Mouse (Mus musculus): ENCODE results near the gene Slc7a4. TPM values are rescaled to one million over a fixed set of nuclear protein-coding genes. Genes with fewer than 3 reads are reported as not detected.

Gene Slc7a4
- polyA plus RNA-seq, 1 experiment from 2014 or later, result 53.9 TPM

GRCm38 (mm10) chr16:17529981-17530586, 52.9 kb downstream of the Slc7a4 start:
- Histone ChIP-seq H3K27me3 (replicated peaks; ENCODE audit: control insufficient read depth, insufficient read depth, low read length) (no peaks in the 10 kb centered on the region), H3K36me3 (ENCODE audit: control insufficient read depth, insufficient read depth, low read length) (peaks cover 25% of the 10 kb centered on the region), H3K4me2 (ENCODE audit: low read length) (peak overlapping the region; percentile 71), H3K4me3 (ENCODE audit: low read length) (peak overlapping the region; percentile 65), H3K4me1 (ENCODE audit: control insufficient read depth, insufficient read depth, low read depth, low read length) (peaks cover 15% of the 10 kb centered on the region), H3K27ac (ENCODE audit: low read depth, low read length) (peak overlapping the region; percentile 98), H3K9me3 (ENCODE audit: control insufficient read depth, low read length) (no peaks in the 10 kb centered on the region), H3K9ac (ENCODE audit: low read depth, low read length) (peak overlapping the region; percentile 83)
- 19% methylated on average over 17 of the region's 17 CpGs for WGBS
- ATAC-seq, result peak; percentile 1; the same call in 1 of the 2 replicates

DNA sequence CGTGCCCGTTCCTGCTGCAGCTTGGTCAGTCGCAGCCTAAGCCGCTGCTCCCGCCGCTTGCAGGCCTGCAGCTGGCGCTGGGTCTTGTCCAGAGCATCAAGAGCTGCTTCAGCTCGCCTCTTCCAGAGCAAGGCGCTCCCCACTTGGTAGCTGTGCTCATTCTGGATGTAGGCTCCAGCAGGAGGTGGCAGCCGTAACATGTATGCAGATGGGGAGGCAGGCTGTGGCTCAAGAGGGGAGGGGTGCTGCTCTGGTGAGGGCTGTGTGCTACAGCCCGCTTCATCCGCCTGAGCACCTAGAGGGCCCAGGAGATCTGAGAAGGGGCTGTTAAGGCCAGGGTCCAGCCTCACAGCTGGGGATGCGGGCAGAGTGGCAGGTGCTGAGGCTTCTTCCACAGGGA, 54.7 kb downstream of the Slc7a4 start:
- ATAC-seq, result no peak

DNA sequence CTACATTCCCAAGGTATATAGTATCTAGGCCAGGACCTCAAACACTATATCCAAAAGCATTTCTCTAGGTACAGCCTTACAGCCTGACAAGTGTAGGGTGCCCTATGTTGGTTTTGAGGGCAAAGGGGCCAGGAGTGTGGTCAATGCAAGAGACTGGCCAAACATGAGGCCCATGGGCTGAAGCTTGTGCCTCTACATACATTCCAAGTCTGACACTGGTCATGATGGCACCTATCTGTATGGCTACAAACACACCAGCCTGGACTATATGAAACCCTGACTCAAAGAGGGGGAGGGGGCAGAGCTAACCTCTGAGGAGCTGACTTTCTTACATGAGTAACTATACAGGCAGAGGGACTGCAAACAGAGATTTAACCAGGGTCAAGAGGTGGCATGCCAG, 55.4 kb downstream of the Slc7a4 start:
- Histone ChIP-seq H3K4me3 (ENCODE audit: low read length) (no peak overlapping the region), H3K4me2 (ENCODE audit: low read length) (no peak overlapping the region), H3K27ac (ENCODE audit: low read depth, low read length) (no peak overlapping the region), H3K36me3 (ENCODE audit: control insufficient read depth, insufficient read depth, low read length) (peaks cover 40% of the 10 kb centered on the region), H3K27me3 (replicated peaks; ENCODE audit: control insufficient read depth, insufficient read depth, low read length) (no peaks in the 10 kb centered on the region), H3K9me3 (ENCODE audit: control insufficient read depth, low read length) (no peaks in the 10 kb centered on the region), H3K9ac (ENCODE audit: low read depth, low read length) (no peak overlapping the region), H3K4me1 (ENCODE audit: control insufficient read depth, insufficient read depth, low read depth, low read length) (peaks cover 15% of the 10 kb centered on the region)
- ATAC-seq, result no peak

More for the DNA sequence above, 54.7 kb downstream of the Slc7a4 start:
- H3K36me3 ChIP-seq (ENCODE audit: control insufficient read depth, insufficient read depth, low read length), result peaks cover 33% of the 10 kb centered on the region
- H3K27me3 ChIP-seq (replicated peaks; ENCODE audit: control insufficient read depth, insufficient read depth, low read length), result no peaks in the 10 kb centered on the region
- peaks cover 15% of the 10 kb centered on the region for H3K4me1 ChIP-seq (ENCODE audit: control insufficient read depth, insufficient read depth, low read depth, low read length)
- 83% methylated on average over 13 of the region's 13 CpGs for WGBS
- H3K27ac ChIP-seq (ENCODE audit: low read depth, low read length), result no peak overlapping the region
- no peaks in the 10 kb centered on the region for H3K9me3 ChIP-seq (ENCODE audit: control insufficient read depth, low read length)
- no peak overlapping the region for H3K9ac ChIP-seq (ENCODE audit: low read depth, low read length)
- no peak overlapping the region for H3K4me3 ChIP-seq (ENCODE audit: low read length)
- no peak overlapping the region for H3K4me2 ChIP-seq (ENCODE audit: low read length)

DNA sequence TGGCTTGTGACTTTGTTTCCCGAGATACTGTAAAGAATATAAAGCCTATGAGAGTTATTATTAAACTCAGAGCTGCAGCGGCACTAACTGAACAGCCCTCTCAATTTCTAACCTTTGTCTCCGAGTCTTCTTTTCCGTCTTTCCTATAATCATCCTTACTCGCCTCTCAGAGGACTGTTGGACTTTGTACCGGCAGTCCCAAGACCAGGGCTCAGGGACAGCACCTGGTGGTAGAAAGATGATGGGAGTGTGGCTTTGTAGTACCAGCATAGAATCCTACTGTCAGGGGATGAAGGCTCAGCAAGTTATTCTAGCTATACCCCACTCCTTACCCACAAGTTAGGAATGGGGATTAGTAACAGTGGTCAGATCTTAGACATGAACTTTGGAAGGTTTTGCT, 56.8 kb downstream of the Slc7a4 start:
- no peak overlapping the region for H3K4me3 ChIP-seq (ENCODE audit: low read length)
- H3K27ac ChIP-seq (ENCODE audit: low read depth, low read length), result no peak overlapping the region
- H3K27me3 ChIP-seq (replicated peaks; ENCODE audit: control insufficient read depth, insufficient read depth, low read length), result no peaks in the 10 kb centered on the region
- H3K9ac ChIP-seq (ENCODE audit: low read depth, low read length), result no peak overlapping the region
- peaks cover 7% of the 10 kb centered on the region for H3K4me1 ChIP-seq (ENCODE audit: control insufficient read depth, insufficient read depth, low read depth, low read length)
- 95% methylated on average over 6 of the region's 6 CpGs for WGBS
- peaks cover 46% of the 10 kb centered on the region for H3K36me3 ChIP-seq (ENCODE audit: control insufficient read depth, insufficient read depth, low read length)
- H3K4me2 ChIP-seq (ENCODE audit: low read length), result no peak overlapping the region
- no peak for ATAC-seq
- H3K9me3 ChIP-seq (ENCODE audit: control insufficient read depth, low read length), result no peaks in the 10 kb centered on the region

- Histone ChIP-seq H3K4me2 (ENCODE audit: low read length) (no peak overlapping the region), H3K27ac (ENCODE audit: low read depth, low read length) (no peak overlapping the region), H3K4me1 (ENCODE audit: control insufficient read depth, insufficient read depth, low read depth, low read length) (peaks cover 7% of the 10 kb centered on the region), H3K9ac (ENCODE audit: low read depth, low read length) (no peak overlapping the region), H3K27me3 (replicated peaks; ENCODE audit: control insufficient read depth, insufficient read depth, low read length) (no peaks in the 10 kb centered on the region), H3K4me3 (ENCODE audit: low read length) (no peak overlapping the region), H3K9me3 (ENCODE audit: control insufficient read depth, low read length) (no peaks in the 10 kb centered on the region), H3K36me3 (ENCODE audit: control insufficient read depth, insufficient read depth, low read length) (peaks cover 50% of the 10 kb centered on the region)
- 81% methylated on average over 3 of the region's 3 CpGs for WGBS
- no peak for ATAC-seq
Observed at GRCm38 (mm10) chr16:17525524-17525923, 57.5 kb downstream of the Slc7a4 start.

DNA sequence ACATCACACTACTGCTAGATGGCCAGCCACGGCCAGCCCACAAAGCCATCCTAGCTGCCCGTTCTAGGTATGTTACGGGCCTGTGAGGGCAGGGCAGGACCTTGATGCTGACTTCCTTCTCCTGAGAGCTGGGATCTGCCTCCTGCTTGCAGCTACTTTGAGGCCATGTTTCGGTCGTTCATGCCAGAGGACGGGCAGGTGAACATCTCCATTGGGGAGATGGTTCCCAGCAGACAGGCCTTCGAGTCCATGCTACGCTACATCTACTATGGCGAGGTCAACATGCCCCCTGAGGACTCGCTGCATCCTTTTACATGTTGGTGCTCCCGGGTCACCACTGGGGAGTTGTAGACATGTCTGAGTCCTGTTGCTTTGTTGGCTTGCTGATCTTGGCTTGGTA, 58.9 kb downstream of the Slc7a4 start:
- Histone ChIP-seq H3K4me3 (ENCODE audit: low read length) (no peak overlapping the region), H3K27me3 (replicated peaks; ENCODE audit: control insufficient read depth, insufficient read depth, low read length) (no peaks in the 10 kb centered on the region), H3K36me3 (ENCODE audit: control insufficient read depth, insufficient read depth, low read length) (peaks cover 59% of the 10 kb centered on the region), H3K27ac (ENCODE audit: low read depth, low read length) (no peak overlapping the region), H3K9me3 (ENCODE audit: control insufficient read depth, low read length) (no peaks in the 10 kb centered on the region), H3K9ac (ENCODE audit: low read depth, low read length) (no peak overlapping the region), H3K4me1 (ENCODE audit: control insufficient read depth, insufficient read depth, low read depth, low read length) (no peaks in the 10 kb centered on the region), H3K4me2 (ENCODE audit: low read length) (no peak overlapping the region)
- 92% methylated on average over 11 of the region's 11 CpGs for WGBS
- no peak for ATAC-seq

Other genes with a start within 250 kb of the Slc7a4 start
- 24.2 and 24.4 TPM in 2 replicates for gene Snap29, start 177.2 kb downstream of the Slc7a4 start, polyA plus RNA-seq (2015; fragmentation: Nextera tagmentation; extraction: Ambion mirVana)
- 58.1 and 70.6 TPM in 2 replicates for gene Pi4ka, start 176.9 kb downstream of the Slc7a4 start, polyA plus RNA-seq (2015; fragmentation: Nextera tagmentation; extraction: Ambion mirVana)
- 74.3 and 74.6 TPM in 2 replicates for gene Crkl, start 131.2 kb downstream of the Slc7a4 start, polyA plus RNA-seq (2015; fragmentation: Nextera tagmentation; extraction: Ambion mirVana)
- gene Aifm3, start 93.6 kb downstream of the Slc7a4 start, polyA plus RNA-seq (2015; fragmentation: Nextera tagmentation; extraction: Ambion mirVana), result 13.4 and 14.8 TPM in 2 replicates
- gene Lztr1, start 74.5 kb downstream of the Slc7a4 start, polyA plus RNA-seq (2015; fragmentation: Nextera tagmentation; extraction: Ambion mirVana), result 140 and 149 TPM in 2 replicates
- gene Thap7, start 52.1 kb downstream of the Slc7a4 start, polyA plus RNA-seq (2015; fragmentation: Nextera tagmentation; extraction: Ambion mirVana), result 65.1 and 65.8 TPM in 2 replicates
- 1.7 and 1.8 TPM in 2 replicates for gene Lrrc74b, start 22.0 kb downstream of the Slc7a4 start, polyA plus RNA-seq (2015; fragmentation: Nextera tagmentation; extraction: Ambion mirVana)
- gene P2rx6, start 21.3 kb downstream of the Slc7a4 start, polyA plus RNA-seq (2015; fragmentation: Nextera tagmentation; extraction: Ambion mirVana), result 3.0 and 3.2 TPM in 2 replicates
- gene Smpd4, start 36.1 kb upstream of the Slc7a4 start, polyA plus RNA-seq (2015; fragmentation: Nextera tagmentation; extraction: Ambion mirVana), result 23.6 and 30.4 TPM in 2 replicates
- 16.6 and 18.0 TPM in 2 replicates for gene Ccdc74a, start 63.3 kb upstream of the Slc7a4 start, polyA plus RNA-seq (2015; fragmentation: Nextera tagmentation; extraction: Ambion mirVana)
- gene Med15, start 149.7 kb upstream of the Slc7a4 start, polyA plus RNA-seq (2015; fragmentation: Nextera tagmentation; extraction: Ambion mirVana), result 43.2 and 52.6 TPM in 2 replicates
- 90.2 and 98.7 TPM in 2 replicates for gene Klhl22, start 176.4 kb upstream of the Slc7a4 start, polyA plus RNA-seq (2015; fragmentation: Nextera tagmentation; extraction: Ambion mirVana)
- gene Scarf2, start 214.1 kb upstream of the Slc7a4 start, polyA plus RNA-seq (2015; fragmentation: Nextera tagmentation; extraction: Ambion mirVana), result 1.4 TPM in 2 replicates
- 3.3 and 3.9 TPM in 2 replicates for gene B830017H08Rik, start 249.9 kb upstream of the Slc7a4 start, polyA plus RNA-seq (2015; fragmentation: Nextera tagmentation; extraction: Ambion mirVana)

Measured in hindbrain, embryonic 16.5 days (tissue).